Mouse (Mus musculus): Measurements from ENCODE around the gene Wtap.

DNA sequence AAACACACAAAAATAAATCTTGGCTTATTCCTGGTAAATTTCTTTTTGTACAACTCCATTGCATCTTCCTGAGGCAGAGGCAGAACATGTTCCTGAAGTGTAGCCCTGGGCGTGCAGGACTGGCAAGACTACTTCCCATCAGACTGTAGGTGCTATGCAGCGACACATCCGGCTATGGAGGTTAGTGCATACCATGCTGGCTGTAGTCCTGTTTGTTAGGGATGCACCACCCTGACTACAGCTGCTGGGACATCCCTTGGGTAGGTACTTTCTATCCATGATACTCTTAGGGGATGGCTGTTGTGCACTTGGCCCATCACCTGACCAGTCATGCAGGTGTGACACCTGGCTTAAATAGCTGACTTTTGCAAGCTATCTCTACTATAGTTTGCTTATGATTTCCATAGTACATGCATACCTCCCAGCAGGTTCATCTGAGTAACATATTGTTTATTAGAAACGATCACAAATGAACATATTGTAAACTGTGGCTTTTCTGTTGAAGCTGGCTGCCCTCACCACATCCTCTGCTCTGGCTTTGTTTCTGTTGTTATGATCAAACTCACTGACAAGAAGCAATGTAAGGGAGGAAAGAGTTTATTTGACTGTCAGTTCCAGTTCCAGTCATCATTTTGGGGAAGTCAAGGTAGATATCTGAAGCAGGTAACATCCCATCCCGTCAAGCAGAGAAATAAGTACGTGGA, 51.4 kb downstream of the Wtap start:
- TF ChIP-seq CTCF (IDR thresholded peaks at IDR 0.05; ENCODE audit: low read depth, low read length) (no peak), POLR2A (IDR thresholded peaks at IDR 0.05; ENCODE audit: borderline replicate concordance, low read depth, low read length) (no peak)

Data from bone marrow macrophage, adult 2 months (primary cell).